Mouse (Mus musculus) forebrain, postnatal 0 days (tissue): ENCODE results near the gene Hc. TPM values are rescaled to one million over a fixed set of nuclear protein-coding genes. Genes with fewer than 3 reads are reported as not detected.
A peak's percentile ranks its signal among the peaks of the same experiment; 100 is the strongest.

Experiments used
- ATAC-seq: fragments of 200-750 bp; cut with Nextera tagmentation; 2 replicates; pipeline ENCODE4 v1.8.0; 2017; ENCODE audit warnings: mild to moderate bottlenecking, moderate library complexity
- DNase-seq: peaks from one replicate; pipeline ENCODE4 v3.0.0-alpha.2; 2015
- H3K27ac ChIP-seq: fragments of 300-500 bp; sonication (generic); 2 replicates; pipeline ENCODE4 v1.5.1; 2014; ENCODE audit warnings: low read depth, mild to moderate bottlenecking, antibody characterized with exemption, low read length, moderate library complexity, mixed read lengths
- H3K27me3 ChIP-seq: fragments of 300-500 bp; sonication (generic); 2 replicates; pipeline ENCODE4 v1.6.1; 2014; ENCODE audit warnings: mild to moderate bottlenecking, low read length, mixed read lengths; ENCODE audit not compliant: insufficient read depth
- H3K36me3 ChIP-seq: fragments of 300-500 bp; sonication (generic); 2 replicates; pipeline ENCODE4 v1.6.1; 2014; ENCODE audit warnings: mild to moderate bottlenecking, moderate library complexity; ENCODE audit not compliant: insufficient read depth
- H3K4me1 ChIP-seq: fragments of 300-500 bp; sonication (generic); 2 replicates; pipeline ENCODE4 v1.6.1; 2014; ENCODE audit warnings: antibody characterized with exemption; ENCODE audit not compliant: insufficient read depth
- H3K4me2 ChIP-seq: fragments of 300-500 bp; sonication (generic); 2 replicates; pipeline ENCODE4 v1.6.1; 2014; ENCODE audit warnings: low read depth, mild to moderate bottlenecking, moderate library complexity
- H3K4me3 ChIP-seq: fragments of 300-500 bp; sonication (generic); 2 replicates; pipeline ENCODE4 v1.5.1; 2014; ENCODE audit warnings: low read depth, low read length, mixed read lengths
- H3K9ac ChIP-seq: fragments of 300-500 bp; sonication (generic); 2 replicates; pipeline ENCODE4 v1.6.1; 2014; ENCODE audit warnings: mild to moderate bottlenecking
- H3K9me3 ChIP-seq: fragments of 300-500 bp; sonication (generic); 2 replicates; pipeline ENCODE4 v1.6.1; 2016; ENCODE audit warnings: low read length
- CTCF ChIP-seq: sonication (generic); IDR thresholded peaks from 2 replicates; pipeline ENCODE4 v1.5.1; 2016; ENCODE audit warnings: antibody characterized with exemption, control low read depth, low read depth
- WGBS: fragments of 180-500 bp; shearing (Covaris S2); extraction: QIAGEN DNeasy Blood & Tissue Kit; methylation state at CpG from one replicate; pipeline ENCODE4 v1.1.7; 2014; 5-methylcytosine and 5-hydroxymethylcytosine counted together
- polyA plus RNA-seq: library from polyadenylated mRNA; unstranded; fragments of >200 nt; fragmentation: Nextera tagmentation; extraction: Ambion mirVana; gene quantifications from 2 replicates; pipeline ENCODE4 v1.2.1, GENCODE M21; 2015
- total RNA-seq: library from RNA; depleted of rRNA; stranded (reverse); fragments of >200 nt; gene quantifications from 2 replicates; pipeline ENCODE4 v1.2.3, GENCODE M21; 2014

The Hc gene
- total and polyA plus RNA-seq, 2 experiments from 2014 or later: 1.1 to 1.3 TPM

DNA sequence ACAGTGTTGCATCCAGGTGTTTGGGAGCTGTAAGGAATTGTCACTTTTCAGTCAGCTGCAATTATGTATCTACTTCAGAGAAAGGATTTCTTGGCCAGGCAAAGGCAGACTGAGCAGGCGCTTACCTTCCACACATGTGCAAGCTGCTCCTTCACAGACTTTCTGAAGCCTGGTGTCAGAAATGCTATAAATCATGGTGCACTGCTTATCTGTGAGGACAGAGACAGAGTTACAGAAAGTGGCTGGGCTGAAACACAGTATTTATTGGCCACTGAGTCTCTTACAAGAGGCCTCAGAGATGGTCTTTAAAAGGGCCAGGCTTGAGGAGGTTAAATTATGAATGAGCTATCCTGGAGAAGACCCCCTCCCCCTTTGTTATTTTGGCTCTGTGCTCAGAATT lies 71.5 kb downstream of the Hc start:
- Histone ChIP-seq H3K27ac (no peak overlapping the region), H3K9ac (no peak overlapping the region), H3K27me3 (no peaks in the 10 kb centered on the region), H3K4me2 (no peak overlapping the region), H3K9me3 (no peaks in the 10 kb centered on the region), H3K4me1 (peaks cover 4% of the 10 kb centered on the region; the same call in 1 of the 2 replicates), H3K4me3 (no peak overlapping the region), H3K36me3 (no peaks in the 10 kb centered on the region)
- ATAC-seq (no peak), DNase-seq (no peak)
- no peak for TF ChIP-seq CTCF
- WGBS: 73% methylated on average over 1 of the region's 1 CpGs

DNA sequence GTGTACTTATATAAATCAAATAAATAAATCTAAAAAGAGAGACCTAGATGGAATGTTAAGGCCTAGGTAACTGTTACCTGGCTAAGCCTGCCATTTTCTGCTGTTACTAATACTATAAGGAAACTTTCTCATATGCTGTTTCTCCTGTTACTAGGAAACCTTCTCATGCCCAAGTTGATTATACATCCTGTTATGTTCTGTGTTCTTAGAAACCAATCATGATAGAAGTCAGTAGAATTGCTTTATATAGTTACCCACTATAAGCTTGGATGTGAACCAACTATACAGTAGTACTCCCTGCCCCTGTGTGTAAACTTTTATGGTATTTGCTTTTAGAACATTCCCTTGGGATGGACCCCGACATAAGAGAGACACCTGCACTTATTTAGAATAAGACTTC lies 73.6 kb downstream of the Hc start:
- H3K27ac ChIP-seq: no peak overlapping the region
- ATAC-seq (no peak), DNase-seq (no peak)
- H3K4me2 ChIP-seq: no peak overlapping the region
- TF ChIP-seq CTCF: no peak
- no peak overlapping the region for H3K4me3 ChIP-seq
- H3K27me3 ChIP-seq: no peaks in the 10 kb centered on the region
- H3K36me3 ChIP-seq: no peaks in the 10 kb centered on the region
- 77% methylated on average over 1 of the region's 1 CpGs for WGBS
- H3K9ac ChIP-seq: no peak overlapping the region
- H3K9me3 ChIP-seq: no peaks in the 10 kb centered on the region
- no peaks in the 10 kb centered on the region for H3K4me1 ChIP-seq

DNA sequence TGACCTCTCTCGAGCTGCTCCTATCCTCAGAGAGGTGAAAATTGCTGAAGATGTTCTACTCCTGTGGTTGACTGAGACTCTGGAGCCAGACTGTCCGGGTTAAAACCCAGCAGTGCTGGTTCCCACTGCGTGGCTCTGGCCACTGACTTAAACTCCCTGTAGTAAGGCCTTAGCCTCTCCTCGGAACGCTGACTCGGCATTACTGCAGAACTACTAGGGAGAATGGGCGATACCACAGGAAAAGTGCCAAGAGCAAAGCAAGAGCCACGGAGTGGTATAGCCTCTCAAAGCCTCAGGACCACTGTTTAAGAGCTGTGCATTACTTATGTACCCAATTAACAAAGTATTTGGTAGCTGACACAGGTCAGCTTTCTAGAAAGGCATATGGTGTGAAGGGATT lies 76.4 kb downstream of the Hc start:
- Histone ChIP-seq H3K4me2 (no peak overlapping the region), H3K4me1 (0 out of 2 replicates have a peak, but pooled peaks cover 5% of the 10 kb centered on the region), H3K27ac (no peak overlapping the region), H3K36me3 (no peaks in the 10 kb centered on the region), H3K27me3 (no peaks in the 10 kb centered on the region), H3K9me3 (no peaks in the 10 kb centered on the region), H3K9ac (no peak overlapping the region), H3K4me3 (no peak overlapping the region)
- ATAC-seq: no peak
- no peak for TF ChIP-seq CTCF
- DNase-seq: no peak
- WGBS: 85% methylated on average over 8 of the region's 8 CpGs

DNA sequence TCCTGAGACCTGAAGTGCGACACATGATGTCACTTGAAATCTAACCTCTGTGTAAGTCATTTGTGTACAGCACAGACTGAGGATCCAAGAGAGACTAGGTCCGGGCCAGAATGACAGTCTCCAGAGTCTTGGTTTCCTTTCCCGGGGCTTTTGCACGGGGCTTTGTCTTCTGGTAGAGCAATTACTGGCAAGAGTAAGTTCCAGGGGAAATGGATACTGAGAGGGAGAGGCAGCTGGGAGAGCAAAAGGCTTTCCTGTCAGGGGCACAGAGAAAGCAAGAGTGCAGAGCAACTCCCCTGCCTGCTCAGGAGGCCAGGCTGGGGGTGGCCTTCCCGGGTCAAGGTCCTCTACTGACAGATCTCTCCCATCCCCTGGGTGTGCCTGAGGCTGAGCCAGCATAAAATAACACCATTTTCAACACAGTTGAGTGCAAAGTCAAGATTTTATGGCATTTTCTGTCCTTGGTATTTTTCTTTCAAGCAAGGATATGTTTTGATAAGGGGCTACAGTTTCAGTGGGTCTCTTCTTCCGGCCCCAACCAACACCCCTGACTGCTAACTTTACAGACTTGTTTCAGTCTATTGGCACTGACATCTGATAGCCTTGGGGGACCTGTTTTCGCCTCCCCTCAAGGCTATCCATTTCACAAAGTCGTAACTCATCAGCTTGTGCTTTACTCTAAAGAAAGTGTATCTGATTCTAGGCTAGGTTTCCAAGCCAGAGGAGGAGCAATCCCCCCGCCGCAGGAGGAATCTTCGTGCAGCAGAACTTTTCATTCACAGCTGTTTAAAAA lies 78.1 kb downstream of the Hc start:
- H3K9ac ChIP-seq: no peak overlapping the region
- TF ChIP-seq CTCF: no peak
- DNase-seq: no peak
- H3K4me3 ChIP-seq: no peak overlapping the region
- H3K27ac ChIP-seq: no peak overlapping the region
- 63% methylated on average over 11 of the region's 11 CpGs for WGBS
- H3K27me3 ChIP-seq: no peaks in the 10 kb centered on the region
- ATAC-seq: no peak
- H3K4me2 ChIP-seq: no peak overlapping the region
- H3K36me3 ChIP-seq: no peaks in the 10 kb centered on the region
- no peaks in the 10 kb centered on the region for H3K9me3 ChIP-seq
- H3K4me1 ChIP-seq: 0 out of 2 replicates have a peak, but pooled peaks cover 5% of the 10 kb centered on the region

DNA sequence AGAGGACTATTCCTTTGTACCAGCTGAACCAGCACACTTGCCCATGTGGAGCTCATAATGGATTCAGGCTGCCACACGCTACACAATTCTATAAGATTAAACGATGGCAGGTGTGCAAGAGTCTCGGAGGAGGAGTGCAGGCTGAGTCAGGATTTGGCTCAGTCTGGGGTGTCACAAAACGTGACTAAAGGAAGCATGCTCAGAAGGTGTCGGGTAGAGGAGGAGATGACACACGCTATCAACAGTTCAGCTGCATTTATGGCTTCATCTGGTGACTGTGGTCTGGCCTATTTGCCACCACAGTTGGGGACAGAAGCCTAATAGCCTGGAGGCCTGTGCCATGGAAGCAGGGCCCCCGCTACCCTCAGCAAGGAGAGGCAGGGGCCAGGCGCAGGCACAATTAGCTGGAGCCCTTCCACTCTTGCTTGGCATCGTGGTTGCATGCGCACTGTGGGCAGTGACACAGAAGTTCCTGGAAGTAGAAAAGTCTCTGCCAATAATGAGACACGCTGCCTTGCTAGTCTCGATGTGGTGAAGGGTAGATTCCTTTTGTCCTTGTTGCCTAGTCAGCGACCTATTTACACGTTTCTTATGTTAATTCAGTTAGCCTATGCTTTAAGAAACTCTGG lies 79.0 kb downstream of the Hc start:
- TF ChIP-seq CTCF: no peak
- no peaks in the 10 kb centered on the region for H3K9me3 ChIP-seq
- H3K4me2 ChIP-seq: no peak overlapping the region
- H3K27ac ChIP-seq: no peak overlapping the region
- H3K27me3 ChIP-seq: no peaks in the 10 kb centered on the region
- H3K4me3 ChIP-seq: no peak overlapping the region
- H3K4me1 ChIP-seq: 0 out of 2 replicates have a peak, but pooled peaks cover 5% of the 10 kb centered on the region
- peak; percentile 23; the same call in 1 of the 2 replicates for ATAC-seq
- no peak overlapping the region for H3K9ac ChIP-seq
- peak; percentile 21 for DNase-seq
- no peaks in the 10 kb centered on the region for H3K36me3 ChIP-seq
- 35% methylated on average over 14 of the region's 14 CpGs for WGBS

DNA sequence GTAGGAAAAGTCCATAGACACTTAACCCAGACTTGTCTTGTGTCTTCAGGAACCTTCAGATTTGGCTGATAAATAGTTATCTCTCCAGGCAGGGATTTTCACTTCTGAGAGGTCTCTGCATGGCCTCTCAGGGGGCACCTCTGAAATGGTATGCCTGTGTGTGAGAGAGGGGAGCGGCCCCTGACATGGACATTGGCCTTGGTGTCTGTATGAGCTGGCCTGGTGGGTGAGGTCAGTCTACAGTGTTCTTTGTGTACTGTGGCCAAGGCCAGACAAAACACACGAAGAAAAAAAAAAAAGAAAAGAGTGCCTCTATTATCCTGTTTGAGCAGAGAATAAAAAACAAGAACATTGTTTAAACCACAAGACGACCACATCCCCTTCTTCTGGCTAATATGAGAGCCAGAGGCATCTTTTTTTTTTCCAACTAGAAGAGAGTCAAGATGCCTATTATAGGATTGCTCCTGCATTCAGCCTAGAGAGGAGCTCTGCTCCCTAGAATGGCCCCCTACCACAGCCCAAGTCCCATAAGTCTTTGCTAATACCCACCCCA lies 81.7 kb downstream of the Hc start:
- H3K36me3 ChIP-seq: no peaks in the 10 kb centered on the region
- no peak for DNase-seq
- no peak overlapping the region for H3K4me2 ChIP-seq
- no peak for ATAC-seq
- H3K27ac ChIP-seq: no peak overlapping the region
- H3K4me1 ChIP-seq: 0 out of 2 replicates have a peak, but pooled peaks cover 5% of the 10 kb centered on the region
- H3K9me3 ChIP-seq: no peaks in the 10 kb centered on the region
- TF ChIP-seq CTCF: no peak
- H3K4me3 ChIP-seq: no peak overlapping the region
- WGBS: 65% methylated on average over 3 of the region's 3 CpGs
- no peaks in the 10 kb centered on the region for H3K27me3 ChIP-seq
- no peak overlapping the region for H3K9ac ChIP-seq

DNA sequence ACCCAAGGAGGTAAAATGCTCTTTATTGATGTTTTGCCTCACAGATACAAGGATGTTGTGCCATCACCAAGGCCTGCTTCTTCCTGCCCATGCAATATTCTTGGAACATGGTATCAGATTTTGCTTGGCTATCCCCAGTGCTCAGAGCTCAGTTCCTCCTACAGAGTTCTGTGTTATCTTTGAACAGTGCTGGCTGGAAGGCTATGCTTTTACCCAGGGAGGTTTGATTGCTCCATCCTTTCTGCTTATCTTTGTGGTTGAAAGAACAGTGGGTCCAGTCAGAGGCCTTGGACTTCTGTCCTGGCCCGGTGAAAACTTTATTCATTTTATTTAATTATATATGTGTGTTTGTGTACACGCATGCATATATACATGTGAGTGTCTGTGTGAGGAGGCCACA lies 83.0 kb downstream of the Hc start:
- DNase-seq: no peak
- 99% methylated on average over 2 of the region's 2 CpGs for WGBS
- no peak for ATAC-seq

More for the DNA sequence above, 83.0 kb downstream of the Hc start:
- TF ChIP-seq CTCF: no peak
- Histone ChIP-seq H3K4me2 (no peak overlapping the region), H3K9me3 (no peaks in the 10 kb centered on the region), H3K27ac (no peak overlapping the region), H3K36me3 (no peaks in the 10 kb centered on the region), H3K27me3 (no peaks in the 10 kb centered on the region), H3K9ac (no peak overlapping the region), H3K4me3 (no peak overlapping the region), H3K4me1 (0 out of 2 replicates have a peak, but pooled peaks cover 5% of the 10 kb centered on the region)
